Mouse (Mus musculus): ENCODE results near the gene Vmn1r63.
"Not testable (repeated sequence)": the region's sequence is repeated elsewhere in the genome, so short reads cannot be mapped to it uniquely, and the experiment has no call there.

Gene Vmn1r63

DNA sequence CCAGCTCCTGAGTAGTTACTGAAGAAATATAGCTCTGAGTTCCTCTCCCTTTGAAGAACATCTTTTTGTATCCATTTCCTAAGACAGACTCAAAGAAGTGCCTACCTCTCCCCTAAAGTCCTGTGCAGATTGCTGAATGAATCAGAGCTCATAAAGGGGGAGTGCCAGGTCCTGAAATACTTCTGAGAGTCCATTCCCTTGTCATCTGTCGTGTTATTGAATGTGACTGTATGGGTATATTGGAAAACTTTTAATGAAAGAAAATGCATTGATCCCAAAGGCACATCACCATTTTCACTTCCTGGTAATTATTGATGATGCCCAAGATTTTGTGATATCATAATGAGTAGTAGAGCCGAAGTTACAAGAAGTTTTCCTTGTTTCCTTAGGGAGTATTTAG, at the start of gene Vmn1r63:
Gene Vmn1r63, minus strand, starts transcription at position 101 of the 400 bp plus-strand sequence.
- DNase-seq (ENCODE audit: low read depth, low spot score), result not testable (repeated sequence)
